Mouse (Mus musculus) heart, adult 8-10 months (tissue): ENCODE measurements around the gene Gm36210. TPM values are rescaled to one million over a fixed set of nuclear protein-coding genes. Genes with fewer than 3 reads are reported as not detected.
A peak's percentile ranks its signal among the peaks of the same experiment; 100 is the strongest.

Experiments
- DNase-seq: peaks from one replicate; pipeline ENCODE4 v3.0.0; 2022; ENCODE audit warnings: low spot score
- total RNA-seq, 4 experiments: library from RNA; stranded (reverse); gene quantifications; 2 replicates each; pipeline ENCODE4 v1.2.4; 2022

Gm36210 gene
- total RNA-seq, 4 experiments from 2014 or later, result 0.22 to 0.43 TPM; not detected in 2

DNA sequence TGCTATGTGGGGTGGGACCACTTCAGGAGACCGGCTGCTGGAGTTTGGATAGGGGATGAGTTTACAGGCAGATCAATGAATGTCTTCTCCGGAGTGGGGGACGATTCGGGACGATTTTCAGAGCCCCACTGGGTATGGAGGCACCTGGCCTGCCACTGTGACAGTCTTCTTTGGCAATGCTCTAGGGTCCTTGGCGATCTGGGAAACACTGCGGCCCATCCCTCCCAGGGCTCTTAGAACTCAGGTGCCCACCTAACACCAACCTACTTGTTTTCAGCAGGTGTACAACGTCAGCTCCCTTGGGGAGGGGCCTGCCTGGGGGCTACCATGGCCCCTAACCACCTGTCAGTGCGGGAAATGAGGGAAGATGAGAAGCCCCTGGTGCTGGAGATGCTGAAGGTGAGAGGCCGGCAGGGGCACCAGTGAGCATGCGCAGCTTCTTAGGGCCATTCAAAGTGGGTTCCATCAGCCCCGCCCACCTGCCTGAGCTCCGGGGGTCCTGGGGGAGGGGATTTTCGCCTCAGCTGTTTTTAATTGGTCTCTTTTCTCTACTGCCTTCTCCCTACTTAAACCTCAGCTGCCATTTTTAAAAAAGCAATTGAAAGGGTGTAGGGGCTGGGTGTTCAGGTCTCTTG, 16.7 kb upstream of the Gm36210 start:
- peak; percentile 21 for DNase-seq

- DNase-seq, result peak; percentile 53
These were observed 16.2 kb upstream of the Gm36210 start for GRCm38 (mm10) chr7:4922508-4922907.

DNA sequence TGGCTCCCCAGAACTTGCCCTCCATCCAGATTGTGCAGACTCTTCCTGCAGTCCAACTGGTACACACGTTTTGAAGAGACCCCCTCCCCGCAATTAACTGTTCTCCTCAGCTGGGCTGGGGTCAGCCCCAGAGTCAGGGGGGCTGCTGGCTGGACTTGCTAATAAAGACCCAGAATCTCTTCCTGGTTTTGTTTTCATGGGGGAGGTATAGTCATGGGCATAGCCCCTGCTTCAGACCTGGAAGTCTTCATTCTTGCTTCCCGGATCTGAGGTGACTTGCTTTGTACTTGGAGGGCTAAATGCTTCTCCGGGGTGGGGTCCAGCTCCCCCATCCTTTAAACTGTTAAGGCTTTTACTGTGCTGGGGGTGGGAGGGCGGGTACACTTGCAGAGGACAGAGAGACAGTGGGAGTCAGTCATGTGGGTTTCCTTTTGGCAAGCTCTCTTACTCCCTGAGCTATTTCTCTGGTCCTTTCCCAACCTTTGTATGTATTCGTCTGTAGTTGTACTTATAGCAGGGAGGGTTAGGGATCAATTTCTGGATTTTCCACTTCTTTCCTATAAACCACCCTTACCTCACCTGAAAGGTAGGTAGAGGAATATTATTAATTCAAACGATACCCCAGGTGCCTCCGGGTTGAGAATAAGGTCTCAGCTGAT, 15.6 kb upstream of the Gm36210 start, which contains the start of gene Nat14:
TSS of gene Nat14 (plus strand) at position 205 of the 659 bp plus-strand sequence.
- no peak for DNase-seq

GRCm38 (mm10) chr7:4920976-4921823, 14.9 kb upstream of the Gm36210 start:
- peak; percentile 25 for DNase-seq

DNA sequence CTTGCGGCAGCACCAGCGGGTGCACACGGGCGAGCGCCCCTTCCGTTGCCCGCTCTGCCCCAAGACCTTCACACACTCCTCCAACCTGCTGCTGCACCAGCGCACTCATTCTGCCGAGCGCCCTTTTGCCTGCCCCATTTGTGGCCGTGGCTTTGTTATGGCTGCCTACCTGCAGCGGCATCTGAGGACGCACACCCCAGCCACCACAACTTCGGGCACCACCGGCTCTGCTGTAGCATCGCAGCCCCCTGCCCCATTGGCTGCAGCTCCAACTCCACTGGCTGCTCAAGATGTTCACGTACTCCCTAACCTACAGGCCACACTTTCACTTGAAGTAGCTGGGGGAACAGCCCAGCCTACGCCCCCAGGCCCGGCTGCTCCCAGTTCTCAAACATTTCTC, 14.2 kb upstream of the Gm36210 start:
- no peak for DNase-seq

DNA sequence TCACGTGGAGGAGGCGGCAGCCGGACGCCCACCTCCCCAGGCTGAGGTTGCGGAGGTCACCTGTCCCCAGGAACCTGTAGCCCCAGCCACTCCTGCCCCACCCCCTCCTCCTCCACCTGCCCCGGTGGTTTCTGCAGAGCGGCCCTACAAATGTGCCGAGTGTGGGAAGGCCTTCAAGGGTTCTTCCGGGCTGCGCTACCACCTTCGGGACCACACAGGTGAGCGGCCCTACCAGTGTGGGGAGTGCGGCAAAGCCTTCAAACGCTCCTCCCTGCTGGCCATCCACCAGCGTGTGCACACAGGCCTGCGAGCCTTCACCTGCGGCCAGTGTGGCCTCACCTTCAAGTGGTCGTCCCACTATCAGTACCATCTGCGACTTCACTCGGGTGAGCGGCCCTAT, 13.7 kb upstream of the Gm36210 start:
- no peak for DNase-seq

DNA sequence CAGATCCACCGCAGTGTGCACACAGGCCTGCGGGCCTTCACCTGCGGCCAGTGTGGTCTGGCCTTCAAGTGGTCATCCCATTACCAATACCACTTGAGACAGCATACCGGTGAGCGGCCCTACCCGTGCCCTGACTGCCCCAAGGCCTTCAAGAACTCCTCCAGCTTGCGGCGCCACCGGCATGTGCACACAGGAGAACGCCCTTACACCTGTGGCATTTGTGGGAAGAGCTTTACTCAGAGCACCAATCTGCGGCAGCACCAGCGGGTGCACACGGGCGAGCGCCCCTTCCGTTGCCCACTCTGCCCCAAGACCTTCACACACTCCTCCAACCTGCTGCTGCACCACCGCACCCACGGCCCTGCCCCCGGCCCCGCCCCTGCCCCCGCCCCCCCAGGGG, 12.8 kb upstream of the Gm36210 start:
- DNase-seq, result no peak

GRCm38 (mm10) chr7:4918681-4919080, 12.4 kb upstream of the Gm36210 start:
- DNase-seq, result no peak

DNA sequence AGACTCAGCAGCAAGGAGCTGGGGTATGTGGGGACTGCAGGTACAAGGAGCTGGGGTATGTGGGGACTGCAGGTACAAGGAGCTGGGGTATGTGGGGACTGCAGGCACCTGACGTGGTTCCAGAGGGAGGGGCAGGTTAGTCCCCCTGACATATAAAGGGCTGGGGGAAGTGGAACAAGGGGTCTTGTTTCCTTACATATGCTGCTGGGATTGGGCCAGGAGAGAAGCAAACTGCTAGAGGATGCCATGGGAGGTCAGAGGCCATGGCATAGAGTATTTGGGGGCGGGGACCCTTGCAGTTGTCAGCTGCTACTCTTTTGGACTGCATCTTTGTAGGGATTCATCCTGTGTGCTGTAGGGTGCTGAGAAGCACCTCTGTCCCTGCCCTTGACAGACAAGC, 11.2 kb upstream of the Gm36210 start:
- no peak for DNase-seq

GRCm38 (mm10) chr7:4915669-4916416, 9.5 kb upstream of the Gm36210 start:
- DNase-seq, result no peak

DNA sequence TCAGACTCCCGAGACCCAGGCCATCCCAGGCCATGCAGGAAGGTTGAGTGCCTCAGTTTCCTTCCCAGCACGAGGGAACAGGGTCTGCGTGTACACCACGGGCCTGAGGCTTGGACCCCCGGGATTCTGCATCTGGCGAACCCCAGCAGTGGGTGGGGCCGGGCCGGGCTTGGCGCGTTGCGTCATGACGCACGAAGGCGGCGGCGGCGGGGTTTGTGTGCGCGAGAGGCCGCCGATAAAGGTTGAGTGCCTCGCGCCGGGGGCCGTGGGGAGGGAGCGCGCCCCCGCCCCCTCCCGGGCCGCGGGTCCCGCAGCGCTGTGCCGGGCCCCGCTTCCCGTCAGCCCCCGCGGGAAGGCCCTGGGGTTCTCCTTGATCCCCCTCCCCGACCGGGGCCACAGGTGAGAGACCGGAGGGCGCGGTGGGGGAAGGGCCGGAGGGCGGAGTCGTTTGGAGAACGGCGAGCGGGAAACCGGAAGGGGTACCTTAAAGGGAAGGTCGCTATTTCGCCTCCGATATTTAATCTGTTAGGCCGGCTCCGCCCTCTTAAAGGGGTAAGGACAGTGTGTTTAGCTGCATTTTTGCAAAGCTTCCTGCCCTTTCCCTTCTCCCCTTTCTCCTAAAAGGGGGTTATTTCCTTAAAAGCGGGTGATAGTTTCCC, 8.8 kb upstream of the Gm36210 start, which contains the start of gene Zfp628:
TSS of gene Zfp628 (plus strand) at position 211 of the 659 bp plus-strand sequence.
- DNase-seq, result peak; percentile 96

GRCm38 (mm10) chr7:4912248-4912647, 5.9 kb upstream of the Gm36210 start:
- DNase-seq, result no peak

GRCm38 (mm10) chr7:4911561-4911960, 5.2 kb upstream of the Gm36210 start:
- DNase-seq, result peak; percentile 60

GRCm38 (mm10) chr7:4902404-4902803, 3.9 kb downstream of the Gm36210 start:
- no peak for DNase-seq

GRCm38 (mm10) chr7:4901171-4901570, 5.1 kb downstream of the Gm36210 start:
- no peak for DNase-seq

DNA sequence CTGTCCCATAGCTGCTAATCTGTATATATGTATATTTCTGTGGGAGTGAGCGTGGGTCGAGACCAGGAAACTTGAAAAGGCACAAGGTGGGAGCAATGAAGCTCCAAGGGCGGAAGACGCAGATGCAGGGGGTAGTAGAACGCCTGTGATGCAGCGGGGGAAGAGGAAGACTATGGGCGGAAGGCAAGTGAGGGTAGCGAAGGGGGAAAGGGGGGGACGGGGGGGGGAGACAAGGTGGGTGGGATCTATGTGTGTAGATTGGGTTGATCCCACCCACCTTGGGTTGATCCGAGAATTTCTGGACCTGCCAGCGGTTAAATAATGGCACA, 5.8 kb downstream of the Gm36210 start:
- no peak for DNase-seq

DNA sequence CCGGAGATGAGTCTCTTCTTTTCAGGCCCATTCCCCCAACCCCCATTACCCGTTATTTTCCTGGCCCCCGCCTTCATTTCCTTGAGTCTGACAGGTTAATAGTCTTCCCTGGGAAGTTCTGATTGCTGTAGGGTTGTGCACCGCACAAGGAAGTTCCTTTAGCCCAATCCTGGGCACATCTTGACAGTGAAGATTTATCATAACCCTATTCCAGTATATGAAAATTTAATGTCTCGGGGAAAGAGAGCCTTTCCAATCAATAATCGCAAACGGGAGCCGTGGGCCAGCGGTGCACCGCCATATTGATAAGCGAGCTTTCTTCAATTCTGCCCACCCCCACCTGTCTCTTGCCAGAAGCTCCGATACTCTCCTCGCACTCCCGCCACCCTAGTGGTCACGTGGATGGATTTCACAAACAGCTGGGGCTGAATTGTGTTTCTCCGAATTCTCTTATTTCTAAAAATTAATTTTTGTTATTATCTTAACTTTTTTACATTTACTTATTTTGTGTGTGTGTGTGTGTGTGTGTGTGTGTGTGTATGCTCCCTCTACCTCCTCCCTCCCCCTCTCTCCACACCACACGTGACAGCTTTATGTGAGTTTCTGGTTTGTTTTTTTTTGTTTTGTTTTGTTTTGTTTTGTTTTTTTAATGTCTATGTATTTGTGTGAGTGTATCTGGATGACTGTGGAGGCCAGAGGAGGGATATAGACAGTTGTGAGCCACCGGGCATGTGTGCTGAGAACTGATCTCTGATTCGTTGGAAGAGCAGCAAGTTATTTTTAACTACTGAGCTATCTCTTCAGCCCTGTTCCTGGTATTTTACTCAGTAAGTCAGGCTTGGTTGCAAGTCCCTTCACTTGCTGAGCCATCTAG, 6.4 kb downstream of the Gm36210 start:
- peak; percentile 21 for DNase-seq

DNA sequence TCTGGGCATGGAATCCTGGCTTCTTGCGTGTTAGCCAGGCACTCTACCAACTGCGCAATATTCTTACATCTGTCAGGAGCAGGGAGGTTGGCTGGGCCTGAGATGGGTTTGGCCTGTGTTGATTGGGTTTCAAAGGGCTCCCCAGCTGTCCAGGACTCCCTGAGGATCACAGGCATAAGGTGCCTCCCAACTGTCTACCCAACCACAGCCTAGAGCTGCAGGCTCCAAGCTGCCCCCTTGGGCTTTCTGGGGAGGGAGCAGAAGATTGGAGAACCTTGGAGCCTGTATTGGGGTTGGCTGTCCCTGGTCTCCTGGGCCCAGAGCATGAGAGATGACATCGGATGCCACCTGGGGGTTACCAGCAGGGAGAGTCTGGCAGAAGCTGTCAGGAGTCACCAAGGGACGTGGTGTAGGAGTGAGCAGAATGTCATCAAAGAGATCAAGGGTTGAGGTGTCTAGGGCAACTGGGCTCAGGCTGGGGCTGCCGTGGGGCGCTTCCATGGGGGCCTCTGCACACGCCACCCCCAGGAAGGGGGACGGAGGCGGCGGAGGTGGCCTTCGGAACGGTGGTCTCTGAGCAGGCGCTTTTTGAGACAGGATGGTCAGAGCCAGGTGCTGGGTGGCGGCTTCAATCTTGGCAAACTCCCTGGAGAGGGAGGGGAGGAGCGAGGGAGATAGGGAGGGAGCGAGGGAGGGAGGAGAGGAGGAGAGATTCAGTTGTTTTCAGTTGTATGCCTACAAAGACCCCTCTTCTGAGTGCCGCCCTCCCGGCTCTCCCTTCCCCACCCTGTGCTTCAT, 7.3 kb downstream of the Gm36210 start:
- no peak for DNase-seq

DNA sequence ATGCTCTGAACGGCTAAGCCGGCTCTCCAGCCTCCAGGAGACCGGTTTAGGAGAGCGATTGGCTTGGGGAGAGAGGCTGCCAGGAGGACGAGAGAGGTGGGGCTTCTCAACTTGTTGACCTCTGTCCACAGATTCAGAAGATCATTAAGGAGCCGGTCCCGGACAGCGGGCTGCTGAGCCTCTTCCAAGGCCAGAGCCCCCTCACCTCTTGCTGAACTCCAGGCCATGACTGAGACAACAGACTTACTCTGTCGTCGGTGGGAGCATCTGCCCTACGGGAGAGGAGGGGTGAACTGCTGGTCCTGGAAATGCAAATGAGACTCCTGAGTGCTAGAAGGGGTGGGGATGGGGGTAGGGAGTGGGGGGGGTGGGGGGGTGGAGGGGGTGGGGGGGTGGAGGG, 11.1 kb downstream of the Gm36210 start:
- no peak for DNase-seq
